8 mouse cellular contexts compared by ENCODE assay signal in the genomic region with DNA sequence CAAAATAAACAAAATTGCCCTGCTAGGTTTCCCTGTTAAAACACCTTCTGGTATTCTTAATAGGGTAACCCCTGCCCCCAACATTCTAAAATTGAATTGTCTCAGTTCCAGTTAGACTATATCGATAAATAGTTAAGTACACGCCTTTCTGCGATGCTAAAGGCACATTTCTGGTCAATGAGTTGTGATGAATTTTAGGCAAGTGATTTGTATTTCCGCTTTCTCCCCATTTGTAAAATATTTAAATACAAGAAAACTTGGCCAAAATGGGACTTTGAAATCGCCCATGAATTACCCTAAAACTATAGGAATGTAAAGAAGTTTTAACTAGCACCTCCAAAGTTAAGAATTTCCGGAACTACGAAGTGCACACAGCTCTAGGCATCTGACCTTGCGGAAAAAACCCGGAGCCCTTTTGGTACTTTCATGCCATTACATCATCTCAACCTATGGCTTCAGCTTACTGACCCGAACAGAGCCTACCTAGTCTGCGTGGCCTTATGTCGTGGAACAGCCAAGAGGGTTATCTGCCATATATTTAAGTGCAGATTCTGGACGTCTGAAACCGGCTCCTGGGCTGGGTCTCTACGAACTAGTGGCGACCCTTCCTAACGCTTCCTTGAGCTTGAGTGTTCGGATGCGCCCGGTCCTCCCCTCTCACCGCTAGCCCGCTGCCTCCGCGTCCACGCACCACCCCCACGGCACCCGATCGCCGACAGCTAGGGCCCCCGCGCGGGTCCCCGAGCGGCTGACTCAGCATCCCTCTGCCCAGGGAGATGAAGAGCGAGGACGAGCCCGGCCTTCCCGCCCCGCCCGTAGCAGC. TPM values are rescaled to one million over a fixed set of nuclear protein-coding genes. Genes with fewer than 3 reads are reported as not detected.
DNase-seq lines count a peak whose midpoint lies in the region; ATAC-seq and TF ChIP-seq lines count a peak whose summit lies in the region.

No protein-coding gene starts in this region.

- TF ChIP-seq EP300 in liver, embryonic 14.5 days (IDR thresholded peaks at IDR 0.05; ENCODE audit: low read depth) = no peak

- peaks cover 4% of the 10 kb centered on the region for H3K4me1 ChIP-seq in liver, adult 2 months (ENCODE audit: control insufficient read depth, insufficient read depth, low read length)
- H3K4me1 ChIP-seq in forebrain, embryonic 13.5 days = peaks cover 9% of the 10 kb centered on the region
- H3K4me1 ChIP-seq in liver, embryonic 14.5 days (replicated peaks; ENCODE audit: control insufficient read depth in 2 of 2, insufficient read depth in 2 of 2, low read length in 1 of 2) = peaks cover 0 to 2% of the 10 kb centered on the region in 2 experiments; a peak in 2 of 4 replicates
- H3K4me1 ChIP-seq in small intestine, adult 2 months (ENCODE audit: control insufficient read depth, insufficient read depth, insufficient read length, low read length) = peaks cover 3% of the 10 kb centered on the region

- peak overlapping the region; percentile 87 for H3K9ac ChIP-seq in liver, adult 2 months (ENCODE audit: low read depth, low read length)
- H3K9ac ChIP-seq in forebrain, embryonic 13.5 days = peak overlapping the region; percentile 91
- H3K9ac ChIP-seq in liver, embryonic 14.5 days (replicated peaks) = peak overlapping the region; percentile 94

- H3K4me3 ChIP-seq in liver, adult 2 months (ENCODE audit: insufficient read depth, low read depth, low read length) = peak overlapping the region; percentile 88
- H3K4me3 ChIP-seq in forebrain, embryonic 13.5 days = peak overlapping the region; percentile 91
- peak overlapping the region; percentile 74 to 91 for H3K4me3 ChIP-seq in liver, embryonic 14.5 days (ENCODE audit: insufficient read depth in 1 of 2, low read depth in 2 of 2, low read length in 2 of 2)
- H3K4me3 ChIP-seq in small intestine, adult 2 months (ENCODE audit: low read depth, low read length) = peak overlapping the region; percentile 84

- H3K9me3 ChIP-seq in forebrain, embryonic 13.5 days (replicated peaks) = no peaks in the 10 kb centered on the region
- H3K9me3 ChIP-seq in liver, embryonic 14.5 days (ENCODE audit: control insufficient read depth, low read length) = no peaks in the 10 kb centered on the region

- peak overlapping the region; percentile 78 for H3K27ac ChIP-seq in liver, adult 2 months (replicated peaks; ENCODE audit: insufficient read depth, low read depth, low read length)
- peak overlapping the region; percentile 44; the same call in 1 of the 2 replicates for H3K27ac ChIP-seq in forebrain, embryonic 13.5 days
- peak overlapping the region; percentile 86 for H3K27ac ChIP-seq in liver, embryonic 14.5 days
- peak overlapping the region; percentile 80 for H3K27ac ChIP-seq in small intestine, adult 2 months (ENCODE audit: insufficient read depth, low read depth, low read length)

- peak overlapping the region; percentile 63 for H3K4me2 ChIP-seq in forebrain, embryonic 13.5 days
- H3K4me2 ChIP-seq in liver, embryonic 14.5 days (ENCODE audit: low read depth) = peak overlapping the region; percentile 77

- ATAC-seq in forebrain, embryonic 13.5 days = no peak
- peak; percentile 82 for ATAC-seq in liver, embryonic 14.5 days (ENCODE audit: insufficient read depth)

- peak; percentile 54 for DNase-seq in liver, adult 2 months (ENCODE audit: extremely low read depth, low read depth, low spot score)
- DNase-seq in liver = no peak
- DNase-seq in T-cell, adult 2 months (ENCODE audit: low spot score) = peak; percentile 48
- DNase-seq in liver, embryonic 14.5 days (ENCODE audit: low read depth in 3 of 3, low spot score in 3 of 3) = peak; percentile 35 to 38 (median 36)
- no peak for DNase-seq in layer of hippocampus, adult 9-10 months (ENCODE audit: low spot score)
- no peak for DNase-seq in right cerebral cortex, postnatal 4 days

- TF ChIP-seq POLR2A in liver, adult 2 months (IDR thresholded peaks at IDR 0.05; ENCODE audit: extremely low read depth, insufficient read depth, low read length) = no peak
- TF ChIP-seq POLR2A in small intestine, adult 2 months (IDR thresholded peaks at IDR 0.05; ENCODE audit: low read depth, low read length) = no peak

- peaks cover 5% of the 10 kb centered on the region; the same call in 1 of the 2 replicates for H3K79me2 ChIP-seq in liver, adult 2 months (ENCODE audit: control insufficient read depth, insufficient read depth, low read length)

- WGBS in liver, adult 2 months = under 1% methylated on average over 40 of the region's 40 CpGs
- 3% methylated on average over 40 of the region's 40 CpGs for WGBS in forebrain, embryonic 13.5 days
- 1% methylated on average over 40 of the region's 40 CpGs for WGBS in liver, embryonic 14.5 days (ENCODE audit: insufficient replicate concordance)
- WGBS in small intestine, adult 2 months = 2% methylated on average over 40 of the region's 40 CpGs

- TF ChIP-seq CTCF in liver, adult 2 months (IDR thresholded peaks at IDR 0.05; ENCODE audit: low read depth, low read length) = no peak
- no peak for TF ChIP-seq CTCF in liver, embryonic 14.5 days (IDR thresholded peaks at IDR 0.05; ENCODE audit: low read depth)
- TF ChIP-seq CTCF in small intestine, adult 2 months (IDR thresholded peaks at IDR 0.05; ENCODE audit: extremely low read depth, insufficient read length, insufficient replicate concordance, low read depth, low read length) = no peak

- no peaks in the 10 kb centered on the region for H3K27me3 ChIP-seq in liver, adult 2 months (ENCODE audit: control insufficient read depth, insufficient read depth, low read length)
- H3K27me3 ChIP-seq in forebrain, embryonic 13.5 days = no peaks in the 10 kb centered on the region
- H3K27me3 ChIP-seq in liver, embryonic 14.5 days (ENCODE audit: control insufficient read depth, insufficient read depth, low read length) = no peaks in the 10 kb centered on the region
- no peaks in the 10 kb centered on the region for H3K27me3 ChIP-seq in small intestine, adult 2 months (ENCODE audit: control insufficient read depth, insufficient read depth, low read length)

- peaks cover 26% of the 10 kb centered on the region for H3K36me3 ChIP-seq in liver, adult 2 months (ENCODE audit: control insufficient read depth, insufficient read depth, low read length)
- H3K36me3 ChIP-seq in forebrain, embryonic 13.5 days (ENCODE audit: poor library complexity, severe bottlenecking) = peaks cover 28% of the 10 kb centered on the region
- H3K36me3 ChIP-seq in liver, embryonic 14.5 days (replicated peaks; ENCODE audit: control insufficient read depth, insufficient read depth, low read depth) = peaks cover 33% of the 10 kb centered on the region
- peaks cover 19% of the 10 kb centered on the region for H3K36me3 ChIP-seq in small intestine, adult 2 months (ENCODE audit: control insufficient read depth, insufficient read depth, low read length)

RNA-seq across cellular contexts. Expression of gene Ghitm, which starts 0.6 kb away (rescaled TPM):
- total RNA-seq in liver, adult 2 months (2014; rRNA removed) = 228 and 240 TPM in 2 replicates
- polyA plus RNA-seq in liver, adult 2 months (2012; rRNA removed) = 161 and 173 TPM in 2 replicates
- polyA plus RNA-seq in forebrain, embryonic 13.5 days (2015; fragmentation: Nextera tagmentation; extraction: Ambion mirVana) = 175 and 183 TPM in 2 replicates
- 64.5 and 88.4 TPM in 2 replicates for polyA plus RNA-seq in liver, embryonic 14.5 days (2012; rRNA removed)
- 231 and 243 TPM in 2 replicates for polyA plus RNA-seq in liver, embryonic 14.5 days (2014; fragmentation: Nextera tagmentation; extraction: Ambion mirVana)
- polyA plus RNA-seq in small intestine, adult 2 months (2012; rRNA removed) = 46.3 and 87.9 TPM in 2 replicates

RNA-seq across cellular contexts. Expression of gene 2610528A11Rik, which starts 20.7 kb away (rescaled TPM):
- total RNA-seq in liver, adult 2 months (2014; rRNA removed) = 0.40 TPM in 1 of 2 replicates, not detected in the other
- 0.29 TPM in 1 of 2 replicates, not detected in the other for polyA plus RNA-seq in liver, adult 2 months (2012; rRNA removed)
- polyA plus RNA-seq in forebrain, embryonic 13.5 days (2015; fragmentation: Nextera tagmentation; extraction: Ambion mirVana) = 0.26 TPM in 1 of 2 replicates, not detected in the other
- polyA plus RNA-seq in liver, embryonic 14.5 days (2012; rRNA removed) = 0.35 and 0.54 TPM in 2 replicates
- not detected in 2 replicates for polyA plus RNA-seq in liver, embryonic 14.5 days (2014; fragmentation: Nextera tagmentation; extraction: Ambion mirVana)
- 0.38 and 3.6 TPM in 2 replicates for polyA plus RNA-seq in small intestine, adult 2 months (2012; rRNA removed)

RNA-seq across cellular contexts. Expression of gene Cdhr1, which starts 36.4 kb away (rescaled TPM):
- not detected in 2 replicates for total RNA-seq in liver, adult 2 months (2014; rRNA removed)
- 0.02 TPM in 1 of 2 replicates, not detected in the other for polyA plus RNA-seq in liver, adult 2 months (2012; rRNA removed)
- 0.37 and 0.74 TPM in 2 replicates for polyA plus RNA-seq in forebrain, embryonic 13.5 days (2015; fragmentation: Nextera tagmentation; extraction: Ambion mirVana)
- 0.02 TPM in 2 replicates for polyA plus RNA-seq in liver, embryonic 14.5 days (2012; rRNA removed)
- polyA plus RNA-seq in liver, embryonic 14.5 days (2014; fragmentation: Nextera tagmentation; extraction: Ambion mirVana) = not detected in 2 replicates
- 0.11 and 0.13 TPM in 2 replicates for polyA plus RNA-seq in small intestine, adult 2 months (2012; rRNA removed)

Comparison
In these comparisons a context has a peak if more than half of its experiments do, and no peak if none do; other contexts are left out.
1. DNase-seq: peak in liver, adult 2 months (single experiment), T-cell, adult 2 months (single experiment) and liver, embryonic 14.5 days (3 of 3); none in liver (single experiment), layer of hippocampus, adult 9-10 months (single experiment) and right cerebral cortex, postnatal 4 days (single experiment).
2. Peak in every context shown above with its lines, with median percentiles within 50 percentile points of each other: H3K27ac ChIP-seq, H3K4me3 ChIP-seq and H3K9ac ChIP-seq.